Mouse (Mus musculus) heart, embryonic 10.5 days (tissue): ENCODE measurements around the gene Ttn. TPM values are rescaled to one million over a fixed set of nuclear protein-coding genes. Genes with fewer than 3 reads are reported as not detected.

Source experiments
- DNase-seq: peaks from one replicate; pipeline ENCODE4 v3.0.0-alpha.2; 2017; ENCODE audit warnings: low spot score
- H3K27ac ChIP-seq: fragments of 300-500 bp; sonication (generic); 2 replicates; pipeline ENCODE4 v1.5.1; 2016; ENCODE audit warnings: mild to moderate bottlenecking
- H3K27me3 ChIP-seq: fragments of 300-500 bp; sonication (generic); 2 replicates; pipeline ENCODE4 v1.6.1; 2016; ENCODE audit warnings: mild to moderate bottlenecking; ENCODE audit not compliant: poor library complexity, insufficient read depth, severe bottlenecking
- H3K36me3 ChIP-seq: fragments of 300-500 bp; sonication (generic); 2 replicates; pipeline ENCODE4 v1.6.1; 2016; ENCODE audit warnings: mild to moderate bottlenecking, moderate library complexity
- H3K4me1 ChIP-seq: fragments of 300-500 bp; sonication (generic); 2 replicates; pipeline ENCODE4 v1.6.1; 2016; ENCODE audit warnings: mild to moderate bottlenecking
- H3K4me3 ChIP-seq: fragments of 300-500 bp; sonication (generic); 2 replicates; pipeline ENCODE4 v1.5.1; 2016; ENCODE audit warnings: mild to moderate bottlenecking, moderate library complexity
- H3K9me3 ChIP-seq: fragments of 300-500 bp; sonication (generic); 2 replicates; pipeline ENCODE4 v1.6.1; 2016; ENCODE audit warnings: mild to moderate bottlenecking, moderate library complexity
- WGBS: fragments of 180-500 bp; shearing (Covaris S2); methylation state at CpG from one replicate; pipeline ENCODE4 v1.1.7; 2016; 5-methylcytosine and 5-hydroxymethylcytosine counted together
- polyA plus RNA-seq: library from polyadenylated mRNA; unstranded; fragments of >200 nt; fragmentation: Nextera tagmentation; extraction: Ambion mirVana; gene quantifications from 2 replicates; pipeline ENCODE4 v1.2.1, GENCODE M21; 2016

Ttn gene
- polyA plus RNA-seq, 1 experiment from 2014 or later: 356 TPM

- DNase-seq: no peak
- Histone ChIP-seq H3K27me3 (no peaks in the 10 kb centered on the region), H3K36me3 (no peaks in the 10 kb centered on the region), H3K4me3 (no peak overlapping the region), H3K9me3 (no peaks in the 10 kb centered on the region), H3K4me1 (no peaks in the 10 kb centered on the region), H3K27ac (no peak overlapping the region)
- WGBS: 6% methylated on average over 1 of the region's 1 CpGs
These were observed 326.4 kb downstream of the Ttn start for GRCm38 (mm10) chr2:76655982-76656381.

- no peaks in the 10 kb centered on the region for H3K4me1 ChIP-seq
- no peak overlapping the region for H3K27ac ChIP-seq
- no peak for DNase-seq
- no peak overlapping the region for H3K4me3 ChIP-seq
- no peaks in the 10 kb centered on the region for H3K9me3 ChIP-seq
- 68% methylated on average over 3 of the region's 3 CpGs for WGBS
- H3K27me3 ChIP-seq: no peaks in the 10 kb centered on the region
- no peaks in the 10 kb centered on the region for H3K36me3 ChIP-seq
These were observed 326.9 kb downstream of the Ttn start for GRCm38 (mm10) chr2:76655444-76655843.

GRCm38 (mm10) chr2:76654646-76655045 lies 327.7 kb downstream of the Ttn start:
- WGBS: 80% methylated on average over 5 of the region's 5 CpGs
- no peak for DNase-seq
- H3K36me3 ChIP-seq: no peaks in the 10 kb centered on the region
- H3K4me3 ChIP-seq: no peak overlapping the region
- no peak overlapping the region for H3K27ac ChIP-seq
- no peaks in the 10 kb centered on the region for H3K27me3 ChIP-seq
- H3K4me1 ChIP-seq: no peaks in the 10 kb centered on the region
- no peaks in the 10 kb centered on the region for H3K9me3 ChIP-seq

Other genes with a start within 250 kb of the Ttn start
- gene Ccdc141, start 188.1 kb upstream of the Ttn start, polyA plus RNA-seq: 150 and 241 TPM in 2 replicates